Mouse (Mus musculus): ENCODE measurements around the gene Gm20716.
"Not testable (repeated sequence)": the region's sequence is repeated elsewhere in the genome, so short reads cannot be mapped to it uniquely, and the experiment has no call there.

The Gm20716 gene

GRCm38 (mm10) chr2:168166750-168167460, 63.3 kb downstream of the Gm20716 start:
- DNase-seq (ENCODE audit: low spot score) = peak; percentile 45

DNA sequence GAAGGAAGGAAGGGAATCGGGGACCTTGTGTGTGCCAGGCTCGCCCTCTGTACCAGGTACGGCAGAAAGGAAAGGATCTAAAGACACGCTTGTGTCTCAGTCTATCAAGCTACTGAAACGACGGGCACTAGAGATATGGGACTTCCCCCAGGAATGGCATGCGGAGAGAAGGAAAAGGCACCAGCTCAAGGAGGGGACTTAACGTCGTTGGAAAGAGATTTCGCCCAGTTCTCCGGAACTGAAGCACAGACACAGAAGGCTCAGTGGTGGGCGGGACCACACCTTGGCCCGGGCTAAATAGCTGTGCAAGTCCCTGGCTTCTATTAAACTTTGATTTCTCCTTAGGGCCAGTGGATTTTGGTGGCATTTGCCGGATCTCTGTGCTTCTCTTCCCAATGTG, 68.2 kb downstream of the Gm20716 start:
- no peak for DNase-seq (ENCODE audit: low spot score)

- DNase-seq (ENCODE audit: low spot score) = no peak
Observed at GRCm38 (mm10) chr2:168161514-168161971, 68.6 kb downstream of the Gm20716 start.

GRCm38 (mm10) chr2:168160370-168160930, 69.7 kb downstream of the Gm20716 start:
- no peak for DNase-seq (ENCODE audit: low spot score)

DNA sequence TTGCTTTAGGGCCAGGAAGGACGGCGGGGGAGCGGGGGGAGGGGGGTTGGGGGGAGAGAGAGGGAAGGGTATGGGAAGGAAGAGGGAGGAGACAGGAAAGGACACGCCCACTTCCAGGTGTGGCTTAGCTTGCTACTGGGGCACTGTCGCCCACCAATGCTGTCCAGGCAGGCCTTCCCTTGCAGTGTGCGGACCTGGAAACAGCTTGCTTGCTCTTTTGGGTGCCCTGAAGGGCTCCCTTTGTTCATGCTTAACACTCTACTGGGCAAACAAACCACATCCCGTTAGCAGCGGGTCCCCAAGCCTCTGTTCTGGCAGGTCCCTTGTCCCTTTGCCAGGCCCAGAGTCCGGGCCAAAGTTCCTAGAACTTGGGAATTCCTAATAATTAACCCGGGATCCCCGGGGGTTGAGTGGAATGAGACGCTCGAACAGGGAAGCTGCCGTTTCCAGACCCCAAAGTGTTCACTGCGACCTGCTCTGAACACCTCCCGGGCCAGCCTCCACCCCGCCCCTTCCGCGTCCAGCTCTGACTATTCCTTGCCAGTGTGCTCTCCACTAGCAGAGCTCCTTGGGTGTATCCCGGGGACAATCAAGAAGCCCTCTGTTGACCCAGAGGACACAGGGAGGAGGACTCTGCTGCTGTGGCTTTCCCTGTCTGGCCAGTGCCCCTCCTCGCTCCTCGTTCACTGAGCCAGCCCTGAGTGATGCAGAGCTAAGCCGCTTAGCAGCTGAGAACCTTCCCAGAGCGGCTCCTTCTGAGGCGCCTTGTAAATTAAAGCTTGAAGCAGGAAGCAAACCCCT, 71.1 kb downstream of the Gm20716 start:
- DNase-seq (ENCODE audit: low spot score) = no peak

GRCm38 (mm10) chr2:168157974-168158373, 72.2 kb downstream of the Gm20716 start:
- not testable (repeated sequence) for DNase-seq (ENCODE audit: low spot score)

GRCm38 (mm10) chr2:168156361-168156760, 73.8 kb downstream of the Gm20716 start:
- no peak for DNase-seq (ENCODE audit: low spot score)

GRCm38 (mm10) chr2:168155666-168156065, 74.5 kb downstream of the Gm20716 start:
- DNase-seq (ENCODE audit: low spot score) = no peak

DNA sequence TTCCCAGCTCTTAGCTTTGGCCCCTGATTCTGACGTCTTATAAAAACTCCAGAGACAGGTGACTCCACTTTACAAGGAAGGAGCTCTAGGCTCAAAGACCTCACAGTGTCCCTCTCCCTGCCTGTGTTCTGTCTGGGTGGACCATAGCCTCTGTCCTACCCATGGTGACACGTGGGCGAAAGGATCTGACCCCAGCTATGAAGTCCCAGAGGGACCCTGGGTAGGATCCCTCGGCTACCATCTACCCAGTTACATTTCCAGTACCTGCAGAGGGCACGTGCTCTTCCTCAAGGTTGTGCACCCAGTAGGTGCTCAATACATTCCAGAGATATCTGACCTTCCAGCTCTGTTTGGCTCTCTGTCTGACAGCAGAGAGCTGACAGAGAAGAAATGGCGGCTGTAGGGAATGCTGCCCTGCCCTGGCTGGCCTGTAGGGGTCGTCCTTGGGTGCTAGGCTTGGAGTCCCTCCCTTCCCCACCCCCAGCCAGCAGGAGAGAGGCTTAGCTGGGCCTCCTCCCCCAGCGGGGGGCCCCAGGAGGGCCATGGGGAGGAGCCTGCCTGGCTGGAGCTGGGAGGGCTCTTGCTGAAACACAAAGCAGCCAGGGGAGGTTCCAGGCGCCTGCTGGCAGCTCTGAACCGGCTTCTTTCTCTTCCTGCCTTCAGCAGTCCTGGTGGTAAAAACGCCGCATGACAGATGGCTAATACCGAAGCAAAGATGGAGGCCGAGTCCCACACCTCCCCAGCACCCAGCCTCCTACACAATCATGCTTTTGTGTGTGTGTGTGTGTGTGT, 75.9 kb downstream of the Gm20716 start:
- peak; percentile 86 for DNase-seq (ENCODE audit: low spot score)

- no peak for DNase-seq (ENCODE audit: low spot score)
Observed at GRCm38 (mm10) chr2:168149241-168149640, 80.9 kb downstream of the Gm20716 start.

DNA sequence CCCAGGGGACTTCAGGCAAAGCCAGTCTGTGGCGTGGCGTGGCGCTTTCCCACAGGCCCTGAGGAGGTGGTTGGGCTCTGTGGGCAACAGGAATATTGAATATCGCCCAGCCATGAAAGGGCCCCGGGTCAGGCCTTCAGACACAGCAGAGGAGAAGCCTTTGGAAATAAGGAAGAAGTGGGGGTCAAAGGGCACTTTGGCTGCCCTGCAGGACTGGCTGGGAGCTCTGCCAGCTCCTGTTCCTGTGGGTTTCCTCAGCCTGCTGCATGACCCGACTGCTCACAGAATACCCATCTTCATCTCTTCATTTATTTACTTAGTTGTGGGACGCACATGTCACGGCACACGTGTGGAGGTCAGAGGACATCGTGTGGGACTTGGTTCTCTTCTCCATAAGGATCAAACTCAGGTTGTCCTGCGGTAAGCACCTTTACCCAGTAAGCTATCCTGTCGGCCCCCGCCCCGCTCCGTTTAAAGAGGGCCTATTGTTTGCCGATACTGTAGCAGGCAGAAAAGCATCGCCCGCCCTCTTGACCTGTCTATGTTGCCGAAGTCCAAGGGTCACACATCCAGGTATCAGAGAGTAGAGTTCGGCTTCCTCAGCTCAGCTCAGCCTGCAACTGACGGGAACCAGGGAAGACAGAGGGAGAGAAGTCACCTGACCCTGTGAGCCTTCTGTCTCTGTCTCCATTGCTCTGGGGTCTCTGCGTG, 82.3 kb downstream of the Gm20716 start:
- DNase-seq (ENCODE audit: low spot score) = no peak

GRCm38 (mm10) chr2:168145437-168145836, 84.7 kb downstream of the Gm20716 start:
- no peak for DNase-seq (ENCODE audit: low spot score)

DNA sequence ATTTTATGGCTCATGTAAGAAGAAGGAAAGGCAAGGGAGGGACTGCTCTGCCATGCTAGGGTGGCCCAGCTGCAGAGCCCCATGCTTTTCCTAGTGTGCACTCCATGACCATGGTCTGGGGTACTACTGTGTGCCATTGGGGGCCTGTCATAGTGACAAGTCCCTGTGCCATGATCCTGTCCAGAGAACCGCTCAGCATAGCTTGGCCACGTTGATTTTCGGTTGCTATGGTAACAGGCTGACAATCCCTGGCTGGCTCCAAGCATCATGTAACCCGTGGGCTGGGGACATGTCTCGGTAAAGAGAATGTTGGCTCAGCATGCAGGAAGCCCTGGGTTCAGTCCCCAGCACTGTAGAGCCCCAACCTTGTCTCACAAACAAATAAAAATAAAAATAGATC, 86.4 kb downstream of the Gm20716 start:
- DNase-seq (ENCODE audit: low spot score) = no peak

GRCm38 (mm10) chr2:168137161-168137560, 93.0 kb downstream of the Gm20716 start:
- DNase-seq (ENCODE audit: low spot score) = no peak
